Mouse (Mus musculus): ENCODE results near the gene Lcmt1. TPM values are rescaled to one million over a fixed set of nuclear protein-coding genes. Genes with fewer than 3 reads are reported as not detected.

The Lcmt1 gene
- polyA plus RNA-seq (2015; fragmentation: Nextera tagmentation; extraction: Ambion mirVana), result 89.4 and 90.8 TPM in 2 replicates

DNA sequence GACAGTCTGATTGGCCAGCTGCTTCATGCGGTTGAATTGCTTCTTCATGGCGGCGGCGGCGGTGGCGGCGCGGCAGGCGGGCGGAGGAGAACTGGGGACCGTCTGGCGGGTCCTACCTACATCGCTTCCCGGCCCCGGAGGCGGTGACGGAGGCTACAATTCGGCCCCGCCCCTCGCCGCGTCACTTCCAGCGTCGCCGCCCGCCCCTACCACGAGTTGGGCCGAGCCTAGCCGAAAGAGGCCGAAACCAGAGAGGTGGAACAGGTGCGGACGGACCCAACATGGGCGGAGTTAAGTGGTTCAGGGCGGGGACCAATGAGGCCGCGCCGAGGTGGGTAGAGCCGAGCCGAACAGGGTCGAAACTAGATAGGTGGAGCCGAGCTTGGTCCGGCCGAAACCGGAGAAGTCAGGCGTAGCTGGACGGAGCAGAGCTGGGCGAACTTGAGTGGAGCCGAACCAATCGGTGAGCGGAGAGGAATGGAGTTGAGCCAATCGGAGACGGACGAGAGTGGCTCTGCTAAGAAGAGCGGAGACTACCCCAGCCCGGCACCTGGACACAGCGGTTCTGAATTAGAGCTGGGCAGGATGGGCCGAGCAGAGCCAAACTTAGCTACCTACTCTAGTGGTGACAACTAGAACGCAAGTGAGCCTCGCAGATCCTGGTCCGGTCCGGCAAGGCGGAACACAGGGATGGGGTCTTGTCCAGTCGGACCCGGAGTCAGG, at the start of gene Lcmt1, which contains the start of gene Arhgap17:
Lcmt1 (plus strand) TSS at position 26 of the 723 bp plus-strand sequence.
Arhgap17 (minus strand) TSS at position 157 of the 723 bp plus-strand sequence.
- Histone ChIP-seq H3K4me3 (peak within 1 kb of the TSS; percentile 80), H3K27me3 (no peaks in the 10 kb centered on the region), H3K27ac (peak within 1 kb of the TSS; percentile 90), H3K36me3 (no peaks in the 10 kb centered on the region), H3K9me3 (no peaks in the 10 kb centered on the region), H3K9ac (peak within 1 kb of the TSS; percentile 90), H3K4me2 (peak within 1 kb of the TSS; percentile 91), H3K4me1 (replicated peaks) (peaks cover 49% of the 10 kb centered on the region)
- peak; percentile 98 for ATAC-seq (ENCODE audit: low FRiP score)
- under 1% methylated on average over 64 of the region's 64 CpGs for WGBS

DNA sequence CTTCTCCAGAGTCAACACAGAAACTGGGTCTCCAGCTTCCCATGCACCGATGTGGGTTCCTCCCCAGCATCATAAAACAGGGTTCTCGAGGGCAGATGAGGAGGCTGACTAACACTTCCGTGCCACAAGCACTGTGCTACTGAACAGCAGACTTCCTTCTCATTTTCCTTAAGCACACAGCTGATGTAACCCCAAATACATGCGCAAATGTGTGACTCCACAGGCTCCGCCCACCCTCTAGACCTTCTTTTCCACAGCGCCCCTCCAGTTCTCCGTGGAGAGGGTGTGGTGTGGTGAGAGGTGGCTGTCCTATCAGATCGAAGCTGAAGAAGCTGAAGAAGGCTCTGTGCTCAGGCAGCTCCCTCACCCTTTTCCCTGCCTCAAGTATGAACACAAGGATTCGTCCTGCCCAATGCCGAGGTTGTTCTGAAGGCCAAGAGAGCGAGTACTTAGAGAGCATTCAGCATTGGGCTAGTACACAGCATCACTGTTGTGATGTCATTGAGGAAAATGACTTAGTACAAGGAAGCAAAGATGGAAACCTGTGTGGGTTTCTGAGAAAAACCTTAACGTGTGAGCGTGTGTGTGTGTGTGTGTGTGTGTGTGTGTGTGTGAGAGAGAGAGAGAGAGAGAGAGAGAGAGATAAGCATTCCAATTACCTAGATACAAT, 47.0 kb upstream of the Lcmt1 start:
- peaks cover 79% of the 10 kb centered on the region for H3K36me3 ChIP-seq

DNA sequence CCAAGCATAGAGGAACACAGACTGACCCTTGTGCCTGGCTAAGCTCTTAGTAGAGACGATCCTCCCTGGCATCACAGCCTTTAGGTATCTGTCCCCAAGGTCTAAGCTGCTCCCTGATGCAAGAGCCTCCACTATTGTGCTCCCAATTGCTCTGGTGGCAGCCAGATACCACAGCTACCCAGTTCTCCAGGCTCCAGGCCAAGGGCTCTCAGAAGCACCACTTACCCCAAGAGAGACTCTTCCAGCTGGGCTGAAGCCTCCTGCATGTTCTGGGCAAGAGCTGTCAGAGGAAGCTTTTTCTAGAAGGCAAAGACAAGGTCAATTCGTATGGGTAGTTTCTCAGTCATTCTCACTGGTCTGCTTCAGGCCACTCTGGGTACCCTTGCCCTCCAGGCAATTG, 46.2 kb upstream of the Lcmt1 start:
- H3K27ac ChIP-seq, result no peak overlapping the region
- no peak overlapping the region for H3K4me2 ChIP-seq
- no peak overlapping the region for H3K9ac ChIP-seq
- WGBS, result 95% methylated on average over 2 of the region's 2 CpGs
- H3K9me3 ChIP-seq, result no peaks in the 10 kb centered on the region
- peaks cover 75% of the 10 kb centered on the region for H3K36me3 ChIP-seq
- peaks cover 6% of the 10 kb centered on the region; the same call in 1 of the 2 replicates for H3K4me1 ChIP-seq (replicated peaks)
- no peak for ATAC-seq (ENCODE audit: low FRiP score)
- no peaks in the 10 kb centered on the region for H3K27me3 ChIP-seq
- no peak overlapping the region for H3K4me3 ChIP-seq

More for the DNA sequence above, 47.0 kb upstream of the Lcmt1 start:
- H3K9me3 ChIP-seq, result no peaks in the 10 kb centered on the region
- H3K27ac ChIP-seq, result no peak overlapping the region
- no peaks in the 10 kb centered on the region for H3K4me1 ChIP-seq (replicated peaks)
- no peak overlapping the region for H3K4me3 ChIP-seq
- 94% methylated on average over 13 of the region's 13 CpGs for WGBS
- no peak for ATAC-seq (ENCODE audit: low FRiP score)
- no peak overlapping the region for H3K9ac ChIP-seq
- no peaks in the 10 kb centered on the region for H3K27me3 ChIP-seq
- no peak overlapping the region for H3K4me2 ChIP-seq

DNA sequence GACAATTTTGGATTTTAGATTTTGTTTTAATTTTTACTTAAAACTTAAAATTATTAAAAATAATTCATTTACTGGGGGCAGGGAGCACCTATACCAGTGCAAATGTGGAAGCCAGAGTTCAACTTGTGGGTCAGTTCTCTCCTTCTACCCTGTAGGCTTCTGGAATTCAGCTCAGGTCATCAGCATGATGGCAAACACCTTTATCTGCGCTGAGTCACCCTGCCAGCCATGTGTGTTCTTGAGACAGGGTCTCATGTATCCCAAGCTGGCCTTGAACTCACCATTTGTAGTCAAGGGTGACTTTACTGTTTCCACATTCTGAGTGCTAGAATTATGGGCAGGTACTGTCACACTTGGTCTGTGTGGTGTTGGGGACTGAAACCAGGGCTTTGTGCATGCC, 45.5 kb upstream of the Lcmt1 start:
- Histone ChIP-seq H3K4me1 (replicated peaks) (peaks cover 7% of the 10 kb centered on the region; the same call in 1 of the 2 replicates), H3K36me3 (peaks cover 68% of the 10 kb centered on the region), H3K4me2 (no peak overlapping the region), H3K4me3 (no peak overlapping the region), H3K9me3 (no peaks in the 10 kb centered on the region), H3K27ac (no peak overlapping the region), H3K9ac (no peak overlapping the region), H3K27me3 (no peaks in the 10 kb centered on the region)
- 97% methylated on average over 1 of the region's 1 CpGs for WGBS
- ATAC-seq (ENCODE audit: low FRiP score), result no peak

DNA sequence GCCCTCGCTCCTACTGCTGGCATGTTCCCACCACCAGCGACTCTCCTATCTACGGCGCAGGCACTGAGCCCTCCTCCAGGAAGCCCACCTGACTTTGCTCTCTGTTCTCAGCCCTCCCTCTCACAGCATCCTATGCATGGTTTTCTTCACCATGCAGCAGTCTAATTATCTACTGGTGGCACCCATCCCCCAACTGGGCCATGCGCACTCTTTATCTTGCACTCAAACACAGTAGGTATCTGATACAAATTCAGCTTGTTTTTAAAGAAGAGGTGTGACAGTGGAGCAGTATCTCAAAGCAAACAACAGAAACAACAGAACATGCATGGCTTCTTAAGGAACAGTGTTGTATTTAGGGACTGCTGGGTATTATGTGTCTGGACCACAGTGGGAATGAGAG, 43.5 kb upstream of the Lcmt1 start:
- no peak overlapping the region for H3K9ac ChIP-seq
- ATAC-seq (ENCODE audit: low FRiP score), result no peak
- 93% methylated on average over 5 of the region's 5 CpGs for WGBS
- H3K4me3 ChIP-seq, result no peak overlapping the region
- H3K27ac ChIP-seq, result no peak overlapping the region
- H3K4me2 ChIP-seq, result no peak overlapping the region
- peaks cover 7% of the 10 kb centered on the region; the same call in 1 of the 2 replicates for H3K4me1 ChIP-seq (replicated peaks)
- H3K9me3 ChIP-seq, result no peaks in the 10 kb centered on the region
- no peaks in the 10 kb centered on the region for H3K27me3 ChIP-seq
- H3K36me3 ChIP-seq, result peaks cover 51% of the 10 kb centered on the region

DNA sequence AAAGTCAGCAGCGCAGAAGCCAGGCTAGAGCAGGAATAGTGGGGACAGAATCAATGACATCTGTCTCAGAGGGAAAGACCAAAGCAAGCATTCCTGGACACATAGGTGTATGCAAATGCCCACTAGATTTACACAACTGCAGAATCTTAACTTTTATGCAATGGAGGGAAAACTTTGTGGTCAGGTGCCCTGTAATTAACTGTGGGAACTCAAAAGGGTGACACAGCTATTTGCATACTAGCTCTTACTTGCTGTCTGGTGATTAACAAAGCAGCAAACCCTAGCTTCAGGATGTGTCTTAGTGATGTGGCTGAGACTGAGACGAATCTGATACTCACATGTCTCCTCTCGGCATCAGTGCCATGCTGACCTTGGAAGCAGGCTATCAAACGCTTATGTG, 42.7 kb upstream of the Lcmt1 start:
- WGBS, result 83% methylated on average over 4 of the region's 4 CpGs

DNA sequence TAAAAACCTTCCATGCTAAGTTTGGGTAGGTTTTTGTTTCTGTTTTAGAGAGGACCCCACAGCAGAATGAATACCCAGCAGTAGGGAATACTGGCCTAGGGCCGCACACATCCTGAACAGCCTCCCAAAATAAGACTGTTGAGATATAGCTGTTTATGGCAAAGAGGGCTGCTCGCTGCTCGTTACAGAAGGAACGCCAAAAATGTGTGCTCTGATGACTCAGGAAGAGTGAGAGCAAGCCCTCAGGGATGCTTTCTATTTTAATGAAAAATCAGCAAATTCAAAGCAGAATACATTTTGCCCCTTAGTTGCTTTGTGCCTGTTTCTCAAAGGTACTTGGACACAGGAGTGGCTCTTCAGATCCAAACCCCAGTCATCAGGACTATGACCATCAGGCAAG, 41.7 kb upstream of the Lcmt1 start:
- H3K9me3 ChIP-seq, result no peaks in the 10 kb centered on the region
- no peak overlapping the region for H3K4me2 ChIP-seq
- H3K27ac ChIP-seq, result no peak overlapping the region
- H3K27me3 ChIP-seq, result no peaks in the 10 kb centered on the region
- ATAC-seq (ENCODE audit: low FRiP score), result no peak
- H3K4me3 ChIP-seq, result no peak overlapping the region
- peaks cover 34% of the 10 kb centered on the region for H3K36me3 ChIP-seq
- WGBS, result 77% methylated on average over 4 of the region's 4 CpGs
- H3K4me1 ChIP-seq (replicated peaks), result peaks cover 7% of the 10 kb centered on the region; the same call in 1 of the 2 replicates
- no peak overlapping the region for H3K9ac ChIP-seq

More for the DNA sequence above, 42.7 kb upstream of the Lcmt1 start:
- H3K9me3 ChIP-seq, result no peaks in the 10 kb centered on the region
- peaks cover 43% of the 10 kb centered on the region for H3K36me3 ChIP-seq
- no peaks in the 10 kb centered on the region for H3K27me3 ChIP-seq
- no peak overlapping the region for H3K4me3 ChIP-seq
- no peak overlapping the region for H3K27ac ChIP-seq
- H3K4me2 ChIP-seq, result no peak overlapping the region
- no peak for ATAC-seq (ENCODE audit: low FRiP score)
- peaks cover 7% of the 10 kb centered on the region; the same call in 1 of the 2 replicates for H3K4me1 ChIP-seq (replicated peaks)
- H3K9ac ChIP-seq, result no peak overlapping the region

DNA sequence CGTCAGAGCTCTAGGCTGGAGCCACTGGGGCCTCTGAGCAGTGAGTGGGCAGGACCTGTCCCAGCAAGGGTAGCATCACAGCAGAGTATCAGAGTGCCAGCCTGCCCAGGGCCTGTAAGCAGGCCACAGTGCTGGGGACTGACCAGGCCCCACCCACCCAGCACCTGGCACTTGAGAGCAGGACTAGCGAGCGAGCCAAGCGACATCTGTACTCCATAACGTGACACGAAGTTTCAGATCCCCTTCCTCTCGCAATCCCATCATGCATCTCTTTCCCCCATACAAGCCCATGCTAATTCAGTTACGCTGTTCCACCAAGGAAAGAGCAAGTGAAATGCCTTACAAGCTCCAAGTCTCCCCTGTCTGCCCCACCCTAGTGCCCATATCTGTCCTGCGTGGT, 39.1 kb upstream of the Lcmt1 start:
- Histone ChIP-seq H3K36me3 (peaks cover 13% of the 10 kb centered on the region), H3K9me3 (no peaks in the 10 kb centered on the region), H3K27me3 (no peaks in the 10 kb centered on the region), H3K27ac (no peak overlapping the region), H3K4me2 (no peak overlapping the region), H3K9ac (no peak overlapping the region), H3K4me1 (replicated peaks) (peaks cover 7% of the 10 kb centered on the region; the same call in 1 of the 2 replicates), H3K4me3 (no peak overlapping the region)
- 87% methylated on average over 9 of the region's 9 CpGs for WGBS
- ATAC-seq (ENCODE audit: low FRiP score), result no peak

DNA sequence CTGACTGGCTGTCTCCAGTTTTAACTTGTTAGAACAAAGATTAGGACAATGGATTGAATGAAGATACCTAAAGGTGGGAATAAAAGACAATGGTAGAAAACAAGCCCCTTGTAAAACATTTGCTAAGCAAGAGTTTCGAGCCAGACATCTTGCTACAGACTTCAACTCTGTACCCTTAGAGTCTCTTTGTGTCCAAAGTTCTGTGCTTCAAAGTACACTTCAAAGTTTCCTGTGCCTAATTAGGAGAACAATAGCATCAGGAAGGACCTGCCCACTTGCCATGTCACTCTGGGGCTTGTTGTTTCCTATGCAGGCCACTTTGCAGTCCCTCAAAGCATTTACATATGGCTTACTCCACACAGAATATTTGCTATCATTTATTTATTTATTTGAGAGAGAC, 33.3 kb upstream of the Lcmt1 start:
- H3K4me1 ChIP-seq (replicated peaks), result peaks cover 10% of the 10 kb centered on the region
- ATAC-seq (ENCODE audit: low FRiP score), result no peak
- H3K27ac ChIP-seq, result no peak overlapping the region
- H3K9me3 ChIP-seq, result no peaks in the 10 kb centered on the region
- H3K27me3 ChIP-seq, result no peaks in the 10 kb centered on the region
- H3K4me2 ChIP-seq, result no peak overlapping the region
- WGBS, result 61% methylated on average over 1 of the region's 1 CpGs
- H3K9ac ChIP-seq, result no peak overlapping the region
- H3K4me3 ChIP-seq, result no peak overlapping the region
- no peaks in the 10 kb centered on the region for H3K36me3 ChIP-seq

DNA sequence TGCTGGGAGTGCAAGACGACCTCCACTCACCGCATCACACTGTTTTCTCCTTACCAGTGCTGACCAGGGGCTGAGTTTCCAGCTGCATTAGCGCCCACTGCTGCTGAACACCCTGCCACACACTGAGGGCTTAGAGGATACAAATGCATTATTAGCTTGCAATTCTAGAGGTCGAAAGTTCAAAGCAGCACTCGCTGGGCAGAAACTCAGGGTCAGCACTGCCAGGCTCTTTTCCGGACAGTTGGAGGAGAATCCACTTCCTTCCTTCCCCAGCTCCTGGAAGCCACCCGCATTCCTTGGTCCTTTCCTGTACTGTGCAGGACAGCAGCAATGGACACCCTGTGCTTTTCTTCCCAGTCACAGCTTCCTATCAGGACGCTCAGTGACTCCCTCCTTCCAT, 31.2 kb upstream of the Lcmt1 start:
- H3K27ac ChIP-seq, result no peak overlapping the region
- H3K4me1 ChIP-seq (replicated peaks), result peaks cover 13% of the 10 kb centered on the region
- no peak overlapping the region for H3K4me3 ChIP-seq
- no peaks in the 10 kb centered on the region for H3K36me3 ChIP-seq
- no peaks in the 10 kb centered on the region for H3K9me3 ChIP-seq
- no peak for ATAC-seq (ENCODE audit: low FRiP score)
- H3K27me3 ChIP-seq, result no peaks in the 10 kb centered on the region
- no peak overlapping the region for H3K4me2 ChIP-seq
- H3K9ac ChIP-seq, result no peak overlapping the region
- 56% methylated on average over 8 of the region's 8 CpGs for WGBS

DNA sequence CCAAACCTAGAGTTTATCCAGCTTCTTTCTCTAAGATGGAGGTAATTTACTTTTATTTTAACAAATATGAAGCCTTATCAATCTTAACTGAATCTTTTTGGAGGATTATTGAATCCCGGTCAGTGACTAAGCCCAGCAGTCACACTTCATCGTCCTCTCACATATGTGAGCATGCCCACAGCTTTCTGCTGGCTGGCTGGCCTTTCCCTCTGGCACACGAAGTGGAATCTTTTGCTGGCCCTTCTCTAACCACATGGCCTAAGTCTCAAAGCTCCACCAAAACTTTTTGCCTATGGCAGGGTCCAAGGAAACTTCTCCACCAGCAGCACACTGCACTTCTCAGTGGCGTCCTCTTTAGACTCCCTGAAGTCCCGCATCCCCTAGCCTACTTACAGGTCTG, 27.7 kb upstream of the Lcmt1 start:
- H3K9ac ChIP-seq, result no peak overlapping the region

DNA sequence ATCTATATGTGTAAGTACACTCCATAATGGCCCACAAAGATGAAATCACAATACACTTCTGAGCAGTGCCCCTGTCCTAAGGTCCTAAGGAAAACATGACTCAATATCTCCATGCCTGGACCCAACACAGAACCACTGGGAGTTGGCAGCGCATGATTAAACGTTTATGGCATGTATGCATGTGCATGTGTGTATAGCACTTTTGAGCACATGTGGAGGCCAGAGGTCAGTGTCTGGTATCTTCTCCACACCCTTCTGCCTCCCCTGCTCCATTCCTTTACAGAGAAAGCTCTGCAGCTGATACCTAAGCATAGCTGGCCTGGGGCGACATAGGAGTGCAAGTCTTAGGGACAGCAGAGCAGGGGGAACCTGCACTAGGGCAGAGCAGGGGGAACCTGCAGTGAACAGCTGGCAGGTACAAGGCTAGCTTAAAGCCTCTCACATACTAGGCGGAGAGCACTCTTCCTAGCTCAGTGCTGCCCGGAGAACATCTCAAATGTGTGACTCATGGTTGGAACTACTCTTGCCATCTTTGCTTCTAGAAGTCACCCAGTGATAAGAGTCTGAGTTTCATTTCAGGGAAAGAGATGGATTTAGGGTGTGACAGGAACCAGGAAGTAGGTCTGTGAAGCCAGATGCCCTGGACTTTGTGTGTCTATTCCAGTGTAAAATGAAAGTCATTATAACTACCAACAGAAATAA, 25.4 kb upstream of the Lcmt1 start:
- 93% methylated on average over 5 of the region's 5 CpGs for WGBS
- no peaks in the 10 kb centered on the region for H3K27me3 ChIP-seq
- H3K9me3 ChIP-seq, result no peaks in the 10 kb centered on the region
- no peak overlapping the region for H3K4me2 ChIP-seq
- H3K4me1 ChIP-seq (replicated peaks), result peaks cover 13% of the 10 kb centered on the region
- H3K36me3 ChIP-seq, result no peaks in the 10 kb centered on the region
- ATAC-seq (ENCODE audit: low FRiP score), result no peak
- no peak overlapping the region for H3K9ac ChIP-seq
- no peak overlapping the region for H3K4me3 ChIP-seq
- H3K27ac ChIP-seq, result no peak overlapping the region

More for the DNA sequence above, 27.7 kb upstream of the Lcmt1 start:
- no peaks in the 10 kb centered on the region for H3K9me3 ChIP-seq
- no peak for ATAC-seq (ENCODE audit: low FRiP score)
- H3K4me3 ChIP-seq, result no peak overlapping the region
- no peak overlapping the region for H3K27ac ChIP-seq
- no peaks in the 10 kb centered on the region for H3K36me3 ChIP-seq
- peaks cover 13% of the 10 kb centered on the region for H3K4me1 ChIP-seq (replicated peaks)
- no peaks in the 10 kb centered on the region for H3K27me3 ChIP-seq
- 69% methylated on average over 5 of the region's 5 CpGs for WGBS
- H3K4me2 ChIP-seq, result no peak overlapping the region
